Mouse (Mus musculus): ENCODE results near the gene Gm3182.

The Gm3182 gene

DNA sequence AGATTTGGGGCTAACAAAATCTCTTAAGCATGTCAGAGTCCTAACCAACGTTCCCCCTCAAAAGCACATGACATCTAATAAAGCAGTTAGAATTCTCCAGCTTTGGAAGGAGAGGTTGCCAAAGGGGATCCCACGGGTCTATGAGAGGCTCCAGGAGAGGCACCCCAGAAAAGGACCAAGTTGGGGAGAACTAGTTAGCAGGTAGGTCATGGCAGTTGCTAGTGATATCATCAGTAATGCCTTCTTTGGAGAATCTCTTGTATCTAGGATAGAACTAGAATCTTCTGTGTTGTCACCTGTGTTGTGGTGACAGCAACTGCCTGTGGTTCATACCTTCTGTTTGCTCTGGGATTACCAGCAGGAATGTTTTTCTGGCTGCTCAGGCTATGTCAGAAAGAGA is at the start of gene Gm3182:
Gene Gm3182 (plus strand): TSS at position 301 of the 400 bp plus-strand sequence.
- in situ Hi-C loops (cut with MboI, MseI): loop anchor here (25.0 kb wide), 1 partner anchor 231 kb away; the partner anchor contains the start of gene Gm7876

DNA sequence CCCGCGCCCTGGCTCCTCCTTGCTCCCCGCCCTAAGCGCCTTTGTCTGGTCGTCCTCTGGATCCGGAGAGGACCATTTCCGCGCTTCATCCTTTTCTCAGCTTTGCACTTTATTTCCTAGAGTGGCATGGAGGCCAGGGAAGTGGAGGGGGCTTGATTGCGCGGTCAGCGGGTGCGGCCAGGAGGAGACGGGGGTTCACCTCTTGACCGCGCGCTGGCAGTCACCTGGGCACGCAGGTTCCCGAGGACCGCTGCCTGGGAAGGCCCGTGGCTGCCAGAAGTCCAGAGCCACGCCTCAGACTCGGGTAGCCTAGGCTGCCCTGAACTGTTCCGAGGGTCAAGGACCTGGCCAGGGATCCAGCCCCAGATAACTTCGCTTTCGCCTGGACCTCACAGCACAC is 17.9 kb downstream of the Gm3182 start:
- in situ Hi-C loops (cut with MboI, MseI): loop anchor here (25.0 kb wide), 1 partner anchor 213 kb away; the partner anchor contains the start of gene Gm7876
